Mouse (Mus musculus): ENCODE measurements around the gene Muc1. TPM values are rescaled to one million over a fixed set of nuclear protein-coding genes. Genes with fewer than 3 reads are reported as not detected.

The Muc1 gene
- polyA plus RNA-seq, 1 experiment from 2014 or later, result not detected

- H3K36me3 ChIP-seq, result peaks cover 7% of the 10 kb centered on the region
- ATAC-seq, result no peak
- WGBS (ENCODE audit: insufficient replicate concordance), result 18% methylated on average over 14 of the region's 14 CpGs
Measured at GRCm38 (mm10) chr3:89243609-89244008, 14.8 kb downstream of the Muc1 start.

GRCm38 (mm10) chr3:89244158-89244981 is 15.5 kb downstream of the Muc1 start:
- WGBS (ENCODE audit: insufficient replicate concordance), result 14% methylated on average over 25 of the region's 25 CpGs
- Histone ChIP-seq H3K36me3 (peaks cover 14% of the 10 kb centered on the region), H3K9me3 (replicated peaks) (no peaks in the 10 kb centered on the region), H3K27ac (no peak overlapping the region), H3K4me3 (peak overlapping the region; percentile 75), H3K27me3 (replicated peaks) (peaks cover 46% of the 10 kb centered on the region), H3K4me1 (peaks cover 49% of the 10 kb centered on the region), H3K4me2 (peak overlapping the region; percentile 88), H3K9ac (0 out of 2 replicates have a peak overlapping the region, but pooled peaks have one; percentile 13)
- no peak for ATAC-seq

More at GRCm38 (mm10) chr3:89243609-89244008, 14.8 kb downstream of the Muc1 start:
- Histone ChIP-seq H3K4me3 (no peak overlapping the region), H3K9me3 (replicated peaks) (no peaks in the 10 kb centered on the region), H3K9ac (no peak overlapping the region), H3K4me2 (peak overlapping the region; percentile 31), H3K4me1 (peaks cover 52% of the 10 kb centered on the region), H3K27me3 (replicated peaks) (peaks cover 53% of the 10 kb centered on the region), H3K27ac (no peak overlapping the region)

GRCm38 (mm10) chr3:89244982-89245687 is 16.3 kb downstream of the Muc1 start:
- Histone ChIP-seq H3K4me3 (peak overlapping the region; percentile 75), H3K9ac (0 out of 2 replicates have a peak overlapping the region, but pooled peaks have one; percentile 13), H3K4me2 (peak overlapping the region; percentile 88), H3K9me3 (replicated peaks) (no peaks in the 10 kb centered on the region), H3K27me3 (replicated peaks) (peaks cover 45% of the 10 kb centered on the region), H3K27ac (no peak overlapping the region), H3K36me3 (peaks cover 18% of the 10 kb centered on the region), H3K4me1 (peaks cover 49% of the 10 kb centered on the region)
- no peak for ATAC-seq
- WGBS (ENCODE audit: insufficient replicate concordance), result 2% methylated on average over 24 of the region's 26 CpGs

GRCm38 (mm10) chr3:89245688-89246171 is 16.9 kb downstream of the Muc1 start, which contains the start of gene Krtcap2:
Krtcap2 (plus strand) TSS chr3:89245966.
- peak within 1 kb of the TSS; percentile 76 for H3K9ac ChIP-seq
- peaks cover 18% of the 10 kb centered on the region for H3K36me3 ChIP-seq
- ATAC-seq, result peak; percentile 13; the same call in 1 of the 2 replicates
- peaks cover 55% of the 10 kb centered on the region for H3K4me1 ChIP-seq
- WGBS (ENCODE audit: insufficient replicate concordance), result 5% methylated on average over 20 of the region's 20 CpGs
- no peaks in the 10 kb centered on the region for H3K9me3 ChIP-seq (replicated peaks)
- H3K27me3 ChIP-seq (replicated peaks), result peaks cover 49% of the 10 kb centered on the region
- H3K27ac ChIP-seq, result peak within 1 kb of the TSS; percentile 49; the same call in 1 of the 2 replicates
- H3K4me3 ChIP-seq, result peak within 1 kb of the TSS; percentile 75
- H3K4me2 ChIP-seq, result peak within 1 kb of the TSS; percentile 88

GRCm38 (mm10) chr3:89246261-89247100 is 17.6 kb downstream of the Muc1 start, which contains the start of gene Trim46:
Trim46 (minus strand) TSS chr3:89246309.
- Histone ChIP-seq H3K4me2 (peak within 1 kb of the TSS; percentile 88), H3K9me3 (replicated peaks) (no peaks in the 10 kb centered on the region), H3K27ac (peak within 1 kb of the TSS; percentile 49; the same call in 1 of the 2 replicates), H3K9ac (peak within 1 kb of the TSS; percentile 76), H3K27me3 (replicated peaks) (peaks cover 53% of the 10 kb centered on the region), H3K36me3 (peaks cover 18% of the 10 kb centered on the region), H3K4me1 (peaks cover 63% of the 10 kb centered on the region), H3K4me3 (peak within 1 kb of the TSS; percentile 75)
- WGBS (ENCODE audit: insufficient replicate concordance), result under 1% methylated on average over 42 of the region's 42 CpGs
- peak; percentile 66 for ATAC-seq

- ATAC-seq, result no peak
- peak overlapping the region; percentile 75; the same call in 1 of the 2 replicates for H3K4me3 ChIP-seq
- WGBS (ENCODE audit: insufficient replicate concordance), result 58% methylated on average over 4 of the region's 4 CpGs
- peaks cover 18% of the 10 kb centered on the region for H3K36me3 ChIP-seq
- peak overlapping the region; percentile 76; the same call in 1 of the 2 replicates for H3K9ac ChIP-seq
- H3K4me2 ChIP-seq, result peak overlapping the region; percentile 88
- peaks cover 56% of the 10 kb centered on the region for H3K27me3 ChIP-seq (replicated peaks)
- peaks cover 65% of the 10 kb centered on the region for H3K4me1 ChIP-seq
- no peaks in the 10 kb centered on the region for H3K9me3 ChIP-seq (replicated peaks)
- no peak overlapping the region for H3K27ac ChIP-seq
Measured at GRCm38 (mm10) chr3:89247466-89247865, 18.6 kb downstream of the Muc1 start.

- ATAC-seq, result no peak
- Histone ChIP-seq H3K27me3 (replicated peaks) (peaks cover 43% of the 10 kb centered on the region), H3K4me1 (peaks cover 48% of the 10 kb centered on the region), H3K9ac (no peak overlapping the region), H3K36me3 (peaks cover 18% of the 10 kb centered on the region), H3K4me3 (no peak overlapping the region), H3K4me2 (no peak overlapping the region), H3K27ac (no peak overlapping the region), H3K9me3 (replicated peaks) (no peaks in the 10 kb centered on the region)
- 14% methylated on average over 7 of the region's 7 CpGs for WGBS (ENCODE audit: insufficient replicate concordance)
Measured at GRCm38 (mm10) chr3:89250435-89251040, 21.7 kb downstream of the Muc1 start.

- H3K27ac ChIP-seq, result no peak overlapping the region
- peak; percentile 33 for ATAC-seq
- no peak overlapping the region for H3K9ac ChIP-seq
- H3K27me3 ChIP-seq (replicated peaks), result peaks cover 43% of the 10 kb centered on the region
- 5% methylated on average over 17 of the region's 17 CpGs for WGBS (ENCODE audit: insufficient replicate concordance)
- no peaks in the 10 kb centered on the region for H3K9me3 ChIP-seq (replicated peaks)
- H3K4me2 ChIP-seq, result peak overlapping the region; percentile 40
- H3K4me3 ChIP-seq, result 0 out of 2 replicates have a peak overlapping the region, but pooled peaks have one; percentile 7
- peaks cover 41% of the 10 kb centered on the region for H3K4me1 ChIP-seq
- H3K36me3 ChIP-seq, result peaks cover 18% of the 10 kb centered on the region
Measured at GRCm38 (mm10) chr3:89251365-89251895, 22.6 kb downstream of the Muc1 start.

- peak; percentile 63 for ATAC-seq
- 39% methylated on average over 5 of the region's 5 CpGs for WGBS (ENCODE audit: insufficient replicate concordance)
- no peak overlapping the region for H3K9ac ChIP-seq
- no peaks in the 10 kb centered on the region for H3K9me3 ChIP-seq (replicated peaks)
- H3K27ac ChIP-seq, result no peak overlapping the region
- H3K27me3 ChIP-seq (replicated peaks), result peaks cover 78% of the 10 kb centered on the region
- H3K36me3 ChIP-seq, result no peaks in the 10 kb centered on the region
- no peak overlapping the region for H3K4me3 ChIP-seq
- H3K4me2 ChIP-seq, result no peak overlapping the region
- H3K4me1 ChIP-seq, result peaks cover 21% of the 10 kb centered on the region
Measured at GRCm38 (mm10) chr3:89254994-89255393, 26.1 kb downstream of the Muc1 start.

- H3K36me3 ChIP-seq, result no peaks in the 10 kb centered on the region
- H3K9me3 ChIP-seq (replicated peaks), result no peaks in the 10 kb centered on the region
- peaks cover 11% of the 10 kb centered on the region for H3K4me1 ChIP-seq
- no peak overlapping the region for H3K4me2 ChIP-seq
- no peak overlapping the region for H3K27ac ChIP-seq
- ATAC-seq, result no peak
- peaks cover 75% of the 10 kb centered on the region for H3K27me3 ChIP-seq (replicated peaks)
- no peak overlapping the region for H3K4me3 ChIP-seq
- no peak overlapping the region for H3K9ac ChIP-seq
- 50% methylated on average over 5 of the region's 5 CpGs for WGBS (ENCODE audit: insufficient replicate concordance)
Measured at GRCm38 (mm10) chr3:89256177-89256576, 27.3 kb downstream of the Muc1 start.
